Mouse (Mus musculus) testis, adult 2 months (tissue): ENCODE data around the gene Zcchc2.

Source experiments
- CTCF ChIP-seq: fragments of 200-500 bp; IDR thresholded peaks from 2 replicates; pipeline ENCODE4 v1.5.1; 2012; ENCODE audit warnings: low read depth, mild to moderate bottlenecking, inconsistent platforms, low read length, moderate library complexity; ENCODE audit not compliant: control insufficient read depth, insufficient read depth, insufficient replicate concordance
- POLR2A ChIP-seq: fragments of 200-500 bp; IDR thresholded peaks from 2 replicates; pipeline ENCODE4 v1.6.1; 2012; ENCODE audit warnings: low read depth, mild to moderate bottlenecking, inconsistent platforms, low read length, moderate library complexity; ENCODE audit not compliant: control insufficient read depth

GRCm38 (mm10) chr1:105946581-105947540 is 43.3 kb upstream of the Zcchc2 start:
- TF ChIP-seq CTCF (no peak), POLR2A (no peak)
